Mouse (Mus musculus) lung, postnatal 4 days (tissue): ENCODE measurements at regions not wholly inside any gene's neighbourhood (a gene's known extent, or its start where the extent isn't known, plus 50 kb on each side); places are given as distances from the start of the nearest gene placed in this dataset.
A peak's percentile ranks its signal among the peaks of the same experiment; 100 is the strongest.

ENCODE experiments used
- DNase-seq, 2 experiments: peaks; one replicate each; pipeline ENCODE4 v3.0.0; 2021

DNA sequence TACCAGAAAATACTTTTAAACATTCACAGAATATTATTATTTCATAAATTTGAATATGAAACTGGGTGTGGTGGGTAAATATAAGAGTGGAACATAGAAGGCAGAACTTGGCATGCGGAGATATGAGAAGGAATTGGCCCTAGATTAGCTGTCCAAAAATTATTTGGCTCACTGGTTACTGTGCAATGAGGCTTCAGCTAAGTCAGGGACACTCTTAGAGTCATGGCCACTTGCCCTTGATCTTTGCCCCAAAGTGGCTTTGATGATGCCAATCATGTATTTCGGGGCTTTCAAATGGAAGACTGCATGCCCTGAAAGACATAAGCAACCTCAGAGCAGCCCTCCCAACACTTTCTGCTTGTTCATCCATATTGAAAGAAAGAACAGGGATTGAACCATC lies 76.9 kb downstream of the Pxdc1 start:
- no peak for DNase-seq

DNA sequence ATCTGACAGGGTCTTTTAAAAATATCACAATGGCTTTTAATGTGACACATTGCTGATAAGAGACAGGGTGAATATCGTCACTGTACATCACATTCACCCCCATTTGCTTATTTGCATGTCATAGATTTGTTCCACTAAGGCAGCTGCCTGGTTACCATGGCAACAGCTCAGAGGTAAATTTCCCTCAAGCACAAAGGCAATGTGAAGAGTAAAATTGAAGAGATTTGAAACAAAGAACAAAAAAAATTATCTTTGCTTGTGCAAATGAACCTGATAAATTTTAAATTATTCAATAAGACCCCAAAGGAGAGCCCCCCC lies 77.3 kb downstream of the Pxdc1 start:
- no peak for DNase-seq

GRCm38 (mm10) chr13:34575179-34575996 lies 77.9 kb downstream of the Pxdc1 start:
- DNase-seq: peak; percentile 7 to 30

GRCm38 (mm10) chr13:34569312-34569711 lies 84.0 kb downstream of the Pxdc1 start:
- no peak for DNase-seq

- no peak for DNase-seq
Observed at GRCm38 (mm10) chr13:34566687-34567086, 86.6 kb downstream of the Pxdc1 start.

DNA sequence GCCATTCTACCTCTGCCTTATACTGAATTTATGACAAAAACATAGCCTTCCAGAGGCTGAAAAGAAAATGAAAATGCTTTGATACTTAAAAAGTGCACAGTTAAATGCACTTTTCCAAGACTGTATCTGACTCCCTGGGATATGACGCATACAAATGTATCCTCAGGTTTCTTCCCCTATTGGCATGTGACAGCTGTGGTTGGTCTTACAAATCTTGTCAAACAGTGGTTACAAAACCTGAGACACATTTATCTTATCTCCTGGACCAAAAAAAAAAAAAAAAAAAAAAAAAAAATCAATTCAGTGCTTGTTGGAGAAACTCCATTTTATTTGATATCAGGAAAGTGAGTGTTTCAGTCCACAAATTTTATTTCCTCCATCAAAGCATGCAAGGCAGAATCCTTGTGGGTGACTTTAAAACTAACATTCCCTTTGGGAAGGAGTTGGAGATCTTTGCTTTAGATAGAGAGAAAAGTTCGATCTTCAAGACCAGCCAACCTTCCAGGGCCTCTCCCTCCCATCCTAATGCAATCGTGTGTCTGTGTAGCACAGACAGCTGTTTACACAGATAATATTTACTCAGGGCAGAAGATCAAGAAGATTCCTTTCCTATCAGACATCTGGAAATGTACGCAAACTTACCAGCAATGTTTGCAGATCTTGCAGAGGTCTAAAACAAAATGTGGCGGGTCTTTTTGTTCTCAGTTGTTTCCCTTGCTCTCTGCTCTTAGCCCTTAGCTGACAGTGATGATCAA lies 103.0 kb downstream of the Pxdc1 start:
- no peak for DNase-seq

- DNase-seq: no peak
Observed at GRCm38 (mm10) chr13:34540646-34541045, 112.6 kb downstream of the Pxdc1 start.

- no peak for DNase-seq
Observed at GRCm38 (mm10) chr13:34533896-34534295, 119.4 kb downstream of the Pxdc1 start.

DNA sequence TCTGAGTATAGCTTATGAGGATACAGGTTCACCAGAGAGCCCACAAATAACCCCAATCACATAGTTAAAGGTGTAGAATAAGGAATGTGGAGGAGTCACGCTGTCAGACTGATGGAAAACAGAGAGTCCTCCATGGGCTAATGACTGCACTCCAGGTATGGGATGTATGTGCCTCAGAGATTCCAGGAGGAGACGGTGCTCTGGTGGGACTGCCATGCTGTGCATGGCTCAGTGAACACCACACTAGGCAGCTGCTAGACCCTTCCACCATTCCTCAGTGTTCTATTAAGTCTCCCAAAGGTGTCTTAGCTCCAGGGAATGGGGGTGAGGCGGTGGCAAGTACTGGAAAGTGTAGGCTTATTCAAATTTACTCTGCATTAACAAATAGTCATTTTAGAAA lies 142.0 kb downstream of the Pxdc1 start:
- DNase-seq: no peak

DNA sequence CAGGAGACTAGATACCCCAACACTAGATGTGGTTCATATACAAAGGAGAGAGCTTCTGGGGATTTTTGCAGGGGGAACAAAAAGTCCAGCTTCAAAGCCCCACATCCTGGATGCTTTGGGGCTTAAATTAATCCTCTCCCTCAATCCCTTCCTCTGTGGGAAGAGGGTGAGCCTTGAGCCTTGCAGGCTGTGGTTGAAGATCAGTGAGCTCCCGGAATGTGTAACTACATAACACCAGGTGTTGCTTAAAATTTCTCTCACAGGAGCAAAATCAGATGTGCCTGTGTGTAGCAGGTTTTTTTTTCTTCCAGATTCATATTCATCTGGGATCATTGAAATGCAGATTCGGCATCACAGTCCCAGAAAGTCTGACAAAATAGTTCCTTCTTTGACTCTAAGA lies 146.1 kb downstream of the Pxdc1 start:
- no peak for DNase-seq

GRCm38 (mm10) chr13:34505861-34506260 lies 147.4 kb downstream of the Pxdc1 start:
- DNase-seq: no peak

DNA sequence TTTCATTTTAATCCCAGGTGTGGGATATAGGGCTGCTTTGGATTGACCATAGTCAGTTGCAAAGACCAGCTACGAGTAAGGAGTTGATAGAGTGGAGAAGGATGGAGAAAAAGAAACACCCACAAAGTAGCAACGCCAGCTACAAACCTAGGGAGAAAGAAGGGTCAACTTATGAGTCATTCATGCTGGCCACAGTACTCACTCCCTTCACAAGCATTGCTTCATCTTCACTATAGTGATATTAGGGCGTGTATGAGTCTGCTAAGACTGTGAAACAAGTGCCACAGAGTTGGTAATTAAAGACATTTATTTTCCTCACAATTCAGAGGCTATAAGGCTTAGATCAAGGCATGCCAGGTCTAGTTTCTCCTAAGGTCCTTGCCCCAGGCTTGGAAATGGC lies 148.4 kb downstream of the Pxdc1 start:
- DNase-seq: no peak

DNA sequence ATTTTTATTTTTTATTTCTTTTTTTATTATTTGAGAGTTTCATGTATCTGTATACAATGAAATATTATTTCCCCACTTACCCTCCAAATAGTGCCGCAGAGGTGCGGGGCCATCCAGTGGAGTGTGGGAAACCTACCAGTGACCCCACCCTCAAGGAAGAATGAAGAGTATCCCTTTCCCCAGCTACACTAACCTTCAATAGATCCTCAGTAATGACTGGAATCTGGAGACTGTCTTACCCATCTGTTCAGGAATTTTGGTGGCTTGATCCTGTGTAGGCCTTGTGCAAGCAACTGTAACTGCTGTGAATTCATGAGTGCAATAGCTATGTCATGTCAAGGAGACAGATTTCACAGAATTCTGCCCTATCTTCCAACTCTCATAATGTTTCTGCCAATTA lies 153.9 kb upstream of the Slc22a23 start:
- DNase-seq: no peak

GRCm38 (mm10) chr13:34497667-34498066 lies 152.7 kb upstream of the Slc22a23 start:
- DNase-seq: no peak

DNA sequence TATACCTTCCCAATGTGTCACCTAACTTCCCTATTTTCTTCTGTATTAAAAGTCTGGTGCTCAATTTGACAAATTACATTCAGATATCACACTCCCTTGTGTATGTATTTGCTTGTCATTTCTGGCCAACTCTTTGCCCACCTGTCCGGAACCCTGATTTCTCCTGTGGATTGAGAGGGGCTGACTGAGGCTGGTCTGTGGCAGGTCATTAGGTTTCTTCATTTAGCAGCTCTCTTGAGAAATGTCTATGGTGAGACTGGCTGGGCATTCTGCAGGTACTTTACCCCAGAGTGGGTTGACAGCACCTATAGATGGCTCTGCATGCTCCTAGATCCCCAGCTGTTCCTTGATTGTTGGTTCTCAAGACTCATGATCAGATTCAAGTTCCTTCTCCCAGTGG lies 139.8 kb upstream of the Slc22a23 start:
- no peak for DNase-seq

DNA sequence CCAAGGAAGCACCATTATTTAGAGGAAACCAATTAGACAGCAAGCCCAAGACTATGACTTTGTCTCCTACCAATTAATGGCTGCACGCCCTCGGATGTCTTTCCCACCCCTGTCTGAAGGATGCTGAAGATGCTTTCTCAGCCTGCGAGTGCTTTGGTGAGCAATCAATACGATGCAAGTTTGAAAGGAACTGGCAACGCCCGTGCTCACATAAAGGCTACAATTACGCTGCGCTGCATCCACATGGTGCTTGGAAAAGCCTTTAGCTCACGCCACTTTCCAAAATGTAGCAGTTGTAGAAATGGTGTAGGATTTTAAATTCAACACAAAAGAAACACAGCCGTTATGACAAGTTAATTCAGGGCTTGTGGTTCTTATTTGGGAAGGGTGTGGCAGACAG lies 136.5 kb upstream of the Slc22a23 start:
- DNase-seq: no peak

DNA sequence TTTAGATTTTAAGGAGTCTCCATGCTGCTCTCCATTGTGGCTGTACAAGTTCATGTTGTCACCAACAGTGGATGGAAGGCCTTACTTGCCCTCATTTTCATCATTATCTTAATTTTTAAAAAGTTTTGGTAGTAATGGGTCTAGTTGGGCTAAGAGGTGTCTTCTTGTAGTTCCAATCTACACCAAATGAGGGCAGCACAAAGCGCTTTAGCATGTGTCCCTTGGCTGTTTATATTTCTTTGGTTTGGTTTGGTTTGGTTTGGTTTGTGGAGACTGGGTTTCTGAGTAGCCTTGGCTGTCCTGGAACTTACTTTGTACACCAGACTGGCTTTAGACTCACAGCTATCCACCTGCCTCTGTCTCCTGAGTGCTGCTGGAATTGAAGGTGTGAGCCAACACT lies 125.4 kb upstream of the Slc22a23 start:
- DNase-seq: no peak

DNA sequence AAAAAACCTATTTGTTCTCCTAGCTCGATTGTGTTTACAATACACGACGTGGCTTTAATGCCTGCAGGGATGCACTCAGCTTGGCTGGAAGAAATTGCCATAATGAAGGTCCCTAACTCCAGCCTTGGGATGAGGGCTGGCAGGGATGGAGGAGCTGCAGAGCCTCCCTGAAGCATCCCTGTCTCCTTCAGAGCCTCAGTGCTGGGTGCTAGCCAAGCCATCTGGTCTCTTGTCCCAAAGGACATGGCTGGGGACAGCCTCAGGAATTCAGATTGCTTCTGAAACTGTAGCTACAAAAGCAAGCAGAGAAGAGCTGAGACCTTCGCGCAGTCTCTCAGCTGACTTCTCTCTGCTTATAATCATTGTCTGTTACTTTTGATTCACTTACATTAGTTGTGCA lies 124.6 kb upstream of the Slc22a23 start:
- peak in 1 of 2 experiments; percentile 32 for DNase-seq

DNA sequence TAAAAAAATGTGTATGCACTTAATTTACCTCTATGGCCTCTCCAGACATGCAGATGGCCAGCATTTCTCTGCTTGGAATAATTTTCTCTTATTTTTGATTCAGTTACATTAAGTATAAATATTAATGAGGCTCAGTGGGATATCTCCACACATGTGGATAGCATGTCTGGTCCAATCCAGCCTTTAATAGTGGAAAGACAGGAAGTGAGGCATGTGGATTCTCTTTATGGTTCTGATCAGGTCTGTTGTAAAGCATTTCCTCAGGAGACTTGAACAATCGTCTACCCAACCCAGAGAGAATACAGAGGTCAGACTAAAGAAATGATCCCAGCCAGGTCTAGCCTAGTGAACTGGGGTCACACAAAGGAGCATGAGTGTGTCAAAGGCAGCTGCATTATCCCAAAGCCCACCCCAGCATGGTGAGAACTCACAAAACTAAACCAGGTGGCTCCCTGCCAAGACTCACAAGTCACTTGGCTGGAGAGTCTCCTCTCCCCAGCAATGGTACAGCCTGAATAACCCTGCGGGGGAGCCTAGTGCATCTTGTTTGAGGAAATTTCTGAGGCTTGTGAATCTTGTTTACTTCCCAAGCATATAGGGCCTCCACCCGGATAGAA lies 123.3 kb upstream of the Slc22a23 start:
- peak in 1 of 2 experiments; percentile 25 for DNase-seq

GRCm38 (mm10) chr13:34465862-34466430 lies 121.0 kb upstream of the Slc22a23 start:
- DNase-seq: no peak

- no peak for DNase-seq
Observed at GRCm38 (mm10) chr13:34465456-34465855, 120.5 kb upstream of the Slc22a23 start.

GRCm38 (mm10) chr13:34464221-34464620 lies 119.2 kb upstream of the Slc22a23 start:
- no peak for DNase-seq

- DNase-seq: no peak
Observed at GRCm38 (mm10) chr13:34462808-34463511, 118.0 kb upstream of the Slc22a23 start.
